Mouse (Mus musculus) stomach, postnatal 0 days (tissue): Measurements from ENCODE around the gene Tldc2.

Source experiments
- CTCF ChIP-seq: IDR thresholded peaks from 2 replicates; pipeline ENCODE4 v1.5.1; 2016; ENCODE audit warnings: antibody characterized with exemption, low read depth, mild to moderate bottlenecking, moderate library complexity
- EP300 ChIP-seq: optimal IDR thresholded peaks from 2 replicates; pipeline ENCODE3; 2016; ENCODE audit warnings: antibody characterized with exemption

DNA sequence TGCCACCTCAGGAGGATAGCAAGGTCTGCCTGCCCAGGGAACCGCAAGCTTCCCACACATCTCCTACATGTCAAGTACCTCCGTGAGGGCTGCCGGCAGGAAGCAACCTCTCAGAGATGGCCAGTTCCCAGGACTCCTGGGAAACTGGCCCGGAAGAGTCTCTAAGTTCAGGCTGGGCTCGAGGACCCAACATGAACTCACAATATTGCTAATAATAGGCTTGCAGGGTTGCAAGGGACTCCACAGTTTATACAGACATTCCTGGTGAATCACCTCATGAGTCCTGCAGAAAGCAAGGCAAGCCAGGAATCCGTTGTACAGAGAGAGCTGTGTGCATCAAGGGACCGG, 21.0 kb upstream of the Tldc2 start:
- TF ChIP-seq CTCF, result no peak
- TF ChIP-seq EP300, result no peak
